Mouse (Mus musculus) MEL (cell line): Measurements from ENCODE around the gene Acd.

Source experiments
- BHLHE40 ChIP-seq: IDR thresholded peaks from 2 replicates; pipeline ENCODE4 v1.6.1; 2012; ENCODE audit warnings: low read depth, mild to moderate bottlenecking, inconsistent platforms, low read length, improper control_type of control experiment, borderline replicate concordance
- CTCF ChIP-seq, 3 experiments: IDR thresholded peaks in 2 of 3; conservative IDR thresholded peaks in 1 of 3; 2 replicates each; pipeline ENCODE4 v1.5.1; 2011 to 2012; ENCODE audit warnings: low read length in 3 of 3, low read depth in 2 of 3, mild to moderate bottlenecking in 2 of 3, improper control_type of control experiment in 1 of 3, inconsistent platforms in 1 of 3, mixed read lengths in 1 of 3, moderate library complexity in 1 of 3; ENCODE audit not compliant: control insufficient read depth in 1 of 3, insufficient read depth in 1 of 3, poor library complexity in 1 of 3, severe bottlenecking in 1 of 3
- EP300 ChIP-seq, 2 experiments: IDR thresholded peaks; 2 replicates each; pipeline ENCODE4 v1.6.1; 2011; ENCODE audit warnings: improper control_type of control experiment in 2 of 2, low read length in 2 of 2, low read depth in 1 of 2, mild to moderate bottlenecking in 1 of 2
- GATA1 ChIP-seq: IDR thresholded peaks from 2 replicates; pipeline ENCODE4 v1.6.1; 2011; ENCODE audit warnings: low read depth, low read length, improper control_type of control experiment
- MAX ChIP-seq: IDR thresholded peaks from 2 replicates; pipeline ENCODE4 v1.6.1; 2011; ENCODE audit warnings: low read length, improper control_type of control experiment
- POLR2A ChIP-seq, 2 experiments: IDR thresholded peaks; 2 replicates each; pipeline ENCODE4 v1.6.1; 2011 to 2012; ENCODE audit warnings: low read length in 2 of 2, mild to moderate bottlenecking in 2 of 2, control low read depth in 1 of 2, improper control_type of control experiment in 1 of 2, low read depth in 1 of 2, moderate library complexity in 1 of 2; ENCODE audit not compliant: control insufficient read depth in 1 of 2, insufficient read depth in 1 of 2, poor library complexity in 1 of 2
- RAD21 ChIP-seq: IDR thresholded peaks from 2 replicates; pipeline ENCODE4 v1.6.1; 2011; ENCODE audit warnings: mild to moderate bottlenecking, low read depth, low read length, improper control_type of control experiment
- UBTF ChIP-seq: IDR thresholded peaks from 2 replicates; pipeline ENCODE4 v1.6.1; 2012; ENCODE audit warnings: low read depth, mild to moderate bottlenecking, inconsistent platforms, low read length, improper control_type of control experiment, moderate library complexity, borderline replicate concordance; ENCODE audit not compliant: insufficient read depth
- USF1 ChIP-seq: IDR thresholded peaks from 2 replicates; pipeline ENCODE4 v1.6.1; 2014; ENCODE audit warnings: low read depth, mild to moderate bottlenecking, inconsistent platforms, low read length, improper control_type of control experiment, moderate library complexity
- ZMIZ1 ChIP-seq: IDR thresholded peaks from 2 replicates; pipeline ENCODE4 v1.6.1; 2012; ENCODE audit warnings: low read depth, mild to moderate bottlenecking, inconsistent platforms, low read length, improper control_type of control experiment, moderate library complexity

DNA sequence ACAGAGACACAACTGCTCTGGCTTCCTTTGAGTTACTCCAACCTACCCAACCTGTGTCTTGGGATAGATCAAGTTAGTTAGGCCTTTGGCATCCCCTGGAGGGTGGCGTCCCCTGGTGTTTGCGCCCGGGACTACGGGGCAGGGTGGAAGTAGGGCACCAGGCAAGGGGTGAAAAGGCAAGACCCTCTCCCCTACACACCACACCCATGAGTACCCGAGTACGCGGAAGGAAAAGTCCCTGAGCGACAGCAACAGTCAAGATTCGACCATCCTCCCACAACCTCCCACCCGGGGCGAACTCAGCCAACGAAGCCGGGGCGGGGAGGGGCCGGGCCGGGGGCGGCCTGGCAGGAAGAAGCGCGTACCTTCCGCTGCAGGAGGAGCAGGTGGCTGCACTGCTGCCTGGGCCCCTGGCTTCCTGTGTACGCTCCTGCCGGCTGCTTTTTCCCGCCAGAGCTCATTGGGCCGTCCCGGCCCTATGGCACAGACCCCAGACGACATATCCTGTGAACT is 15.1 kb downstream of the Acd start, which contains the start of gene Carmil2:
- TF ChIP-seq UBTF, result no peak
- no peak for TF ChIP-seq ZMIZ1
- no peak for TF ChIP-seq USF1
- TF ChIP-seq POLR2A (IDR thresholded peaks at IDR 0.05; ENCODE audit: control insufficient read depth in 1 of 2, insufficient read depth in 1 of 2, low read depth in 1 of 2, low read length in 2 of 2, poor library complexity in 1 of 2), result no peak
- no peak for TF ChIP-seq MAX
- TF ChIP-seq CTCF (IDR thresholded peaks at IDR 0.05 in 2 of 3, conservative IDR thresholded peaks at IDR 0.05 in 1 of 3; ENCODE audit: control insufficient read depth in 1 of 3, insufficient read depth in 1 of 3, low read depth in 2 of 3, low read length in 3 of 3, poor library complexity in 1 of 3, severe bottlenecking in 1 of 3), result peak; percentile 51 to 67 (median 61)
- TF ChIP-seq BHLHE40, result no peak
- TF ChIP-seq EP300 (IDR thresholded peaks at IDR 0.05; ENCODE audit: low read depth in 1 of 2, low read length in 2 of 2), result no peak
- peak; percentile 42 for TF ChIP-seq RAD21
- TF ChIP-seq GATA1, result no peak
